Mouse (Mus musculus) ovary, adult 2 months (tissue): ENCODE data around the gene Ccdc92b. TPM values are rescaled to one million over a fixed set of nuclear protein-coding genes. Genes with fewer than 3 reads are reported as not detected.

Experiments used
- polyA plus RNA-seq: library from polyadenylated mRNA; depleted of rRNA; stranded (reverse); fragments of >200 nt; gene quantifications from 2 replicates; pipeline ENCODE4 v1.2.3, GENCODE M21; 2012; rRNA removed

The Ccdc92b gene
- polyA plus RNA-seq, result 0.59 and 0.94 TPM in 2 replicates

DNA sequence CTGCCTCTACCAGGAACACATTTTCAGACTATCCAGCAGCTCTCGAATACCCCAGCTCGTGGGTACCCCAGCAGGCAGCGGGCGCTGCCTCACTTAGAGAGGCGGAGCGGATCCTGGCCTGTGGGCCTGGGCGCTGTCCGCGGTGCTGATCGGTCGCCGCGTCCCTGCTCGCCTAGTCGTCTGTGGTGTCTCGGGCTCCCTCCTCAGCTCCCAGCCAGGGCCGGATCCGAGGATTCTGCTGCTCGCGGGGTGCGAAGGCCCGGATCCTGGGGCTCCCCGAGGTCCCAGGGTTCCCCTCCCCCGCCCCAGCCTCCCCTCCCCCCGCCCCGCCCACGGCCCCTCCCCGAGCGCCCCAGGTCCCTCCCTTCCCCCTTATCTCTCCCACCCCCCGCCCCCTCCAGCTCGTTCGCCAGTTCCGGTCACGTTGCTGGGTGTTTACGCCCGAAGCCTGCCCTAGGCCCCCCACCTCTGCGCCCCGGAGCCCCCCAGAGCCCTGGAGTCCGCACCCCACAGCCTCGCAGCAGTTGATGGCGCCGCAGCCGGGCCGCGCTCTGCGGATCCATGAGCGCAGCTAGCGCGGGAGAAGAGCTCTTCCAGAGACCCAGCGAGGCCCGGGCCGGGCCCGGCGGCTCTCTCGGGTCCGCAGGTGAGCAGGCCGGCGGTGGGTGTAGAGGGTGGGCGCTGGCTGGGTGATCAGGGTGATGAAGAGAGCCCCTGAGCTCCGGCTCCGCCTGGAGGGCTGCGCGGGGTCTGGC, at the start of gene Ccdc92b:
Ccdc92b (plus strand) TSS at position 405 of the 755 bp plus-strand sequence.

DNA sequence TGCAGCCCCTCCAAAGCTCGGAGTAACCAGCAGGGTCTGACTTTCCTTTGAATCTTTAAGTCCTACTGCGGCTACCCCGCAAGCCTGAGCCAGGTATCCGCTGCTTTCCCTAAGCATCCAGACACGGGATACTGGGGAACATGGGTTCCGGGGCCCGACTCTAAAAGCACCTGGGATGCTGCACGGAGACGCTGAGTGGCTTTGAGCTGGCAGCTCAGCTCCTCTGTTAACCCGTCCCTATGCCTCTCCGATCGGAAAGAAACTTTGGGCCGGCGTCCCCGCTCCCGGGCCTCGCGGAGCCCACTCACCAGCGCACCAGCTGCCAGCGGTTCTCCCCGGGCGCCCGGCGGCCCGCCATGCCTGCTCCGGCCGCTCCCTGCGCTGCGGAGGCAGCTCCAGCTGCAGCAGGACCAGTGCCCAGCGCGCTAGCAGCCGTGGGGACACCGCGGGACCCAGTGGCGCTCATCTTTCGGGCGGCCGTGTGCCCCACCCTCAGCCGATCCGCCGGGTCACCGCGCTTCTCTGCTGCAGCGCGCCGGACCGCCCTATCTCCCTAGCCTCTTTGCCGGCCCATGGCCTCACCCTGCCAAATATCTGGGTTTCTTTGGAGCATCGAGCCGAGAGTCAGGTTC, 8.7 kb upstream of the Ccdc92b start, which contains the start of gene Rap1gap2:
Rap1gap2 (minus strand) TSS at position 371 of the 632 bp plus-strand sequence.

DNA sequence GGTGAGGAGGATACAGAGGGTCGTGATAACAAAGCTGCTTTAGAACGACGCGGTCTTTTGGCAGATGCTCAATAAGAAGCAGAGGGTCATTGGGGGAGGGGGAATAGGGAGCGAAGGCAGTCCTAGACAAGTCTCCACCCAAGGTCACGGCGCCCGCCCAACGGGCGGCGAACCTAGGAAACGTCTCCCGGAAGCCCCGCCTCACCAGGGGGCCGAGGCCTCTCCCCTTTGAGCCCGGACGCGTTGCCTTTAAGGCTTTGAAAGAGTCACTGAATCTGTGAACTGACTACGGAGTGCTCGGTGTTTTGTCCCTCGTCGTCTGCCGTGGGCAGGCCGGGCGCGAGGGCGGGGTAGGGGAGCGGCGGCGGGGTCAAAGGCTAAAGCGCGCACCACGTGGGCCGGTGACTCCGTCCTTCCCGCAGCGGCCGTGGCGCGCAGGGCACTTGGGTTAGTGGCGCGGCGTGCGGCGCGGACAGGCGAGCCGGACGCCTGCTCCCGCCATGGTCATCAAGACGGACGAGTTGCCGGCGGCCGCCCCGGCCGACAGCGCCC, 29.8 kb downstream of the Ccdc92b start, which contains the start of gene Cluh:
Cluh (plus strand) TSS at position 401 of the 552 bp plus-strand sequence.

Other genes with a start within 250 kb of the Ccdc92b start
- 8.8 and 8.9 TPM in 2 replicates for gene Rap1gap2, start 8.7 kb upstream of the Ccdc92b start, polyA plus RNA-seq
- 74.1 and 83.5 TPM in 2 replicates for gene Cluh, start 29.9 kb downstream of the Ccdc92b start, polyA plus RNA-seq
- gene Pafah1b1, start 105.1 kb downstream of the Ccdc92b start, polyA plus RNA-seq, result 10.7 and 12.3 TPM in 2 replicates
- 4.0 and 6.9 TPM in 2 replicates for gene Mettl16, start 151.2 kb downstream of the Ccdc92b start, polyA plus RNA-seq
- 22.8 and 31.3 TPM in 2 replicates for gene Mnt, start 211.3 kb downstream of the Ccdc92b start, polyA plus RNA-seq